Mouse (Mus musculus): ENCODE results near the gene Actl7b.

The Actl7b gene

DNA sequence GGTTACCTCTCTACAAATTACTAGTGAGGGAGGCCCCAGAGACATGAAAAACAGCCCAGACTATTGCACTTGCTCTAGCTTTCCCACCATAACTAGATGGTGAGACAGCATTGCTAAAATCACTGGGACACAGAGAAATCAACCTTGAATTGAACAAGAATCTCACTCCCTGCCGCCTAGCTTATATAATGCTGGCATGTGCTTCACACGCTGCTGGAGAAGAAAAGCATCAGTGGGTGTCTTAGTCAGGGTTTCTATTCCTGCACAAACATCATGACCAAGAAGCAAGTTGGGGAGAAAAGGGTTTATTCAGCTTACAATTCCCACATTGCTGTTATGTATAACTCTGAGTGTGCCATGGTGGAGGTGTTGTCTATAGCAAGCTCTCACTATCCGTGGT lies 28.1 kb downstream of the Actl7b start:
- DNase-seq (ENCODE audit: low read depth, low spot score): peak; percentile 88

DNA sequence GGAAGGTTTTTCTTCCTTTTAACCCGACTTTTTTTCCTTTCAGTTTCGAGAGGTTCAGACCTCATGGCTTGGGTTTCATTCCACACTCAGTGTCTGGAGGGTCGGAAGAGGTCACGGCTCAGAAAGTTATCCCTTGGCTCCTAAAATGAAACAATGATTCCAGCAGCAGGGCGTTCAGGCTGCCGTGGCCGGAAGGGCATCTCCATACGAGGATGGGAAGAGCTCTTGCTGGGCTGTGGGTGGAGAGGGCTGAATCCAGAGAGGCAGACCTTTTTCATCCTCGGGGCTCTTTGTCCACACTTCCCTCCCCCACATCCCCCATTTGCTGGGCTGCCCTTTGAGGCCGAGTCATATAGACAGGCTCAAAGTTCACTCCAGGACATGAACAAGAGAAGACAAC lies 39.0 kb downstream of the Actl7b start:
- DNase-seq (ENCODE audit: low read depth, low spot score): no peak

- DNase-seq (ENCODE audit: low read depth, low spot score): no peak
Observed at GRCm38 (mm10) chr4:56698671-56699070, 42.6 kb downstream of the Actl7b start.

DNA sequence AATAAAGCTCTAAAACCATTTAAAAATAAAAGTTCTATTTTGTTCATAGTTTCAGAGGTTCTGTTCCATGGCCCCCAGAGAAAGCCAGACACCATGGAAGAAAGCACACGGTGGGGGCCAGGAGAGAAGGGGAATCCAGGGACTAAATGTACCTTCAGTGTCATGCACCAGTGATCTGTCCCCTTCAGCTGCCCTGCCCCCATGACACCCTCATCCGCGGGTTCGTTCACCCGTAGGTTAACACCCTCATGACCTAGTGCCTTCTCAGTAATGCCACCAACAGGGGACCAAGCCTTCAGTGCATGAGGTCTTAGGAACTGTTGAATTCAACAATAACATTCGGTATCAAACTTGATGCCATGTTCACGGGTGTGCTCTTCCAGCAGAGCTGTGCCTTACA lies 44.8 kb downstream of the Actl7b start:
- no peak for DNase-seq (ENCODE audit: low read depth, low spot score)
